Mouse (Mus musculus) cerebellum, adult 8-10 months (tissue): Measurements from ENCODE around the gene Tm4sf5.
"Not testable (repeated sequence)": the region's sequence is repeated elsewhere in the genome, so short reads cannot be mapped to it uniquely, and the experiment has no call there.

Experiments used
- DNase-seq: peaks from one replicate; pipeline ENCODE4 v3.0.0; 2022

The Tm4sf5 gene

GRCm38 (mm10) chr11:70511242-70511641 is 6.2 kb downstream of the Tm4sf5 start:
- no peak for DNase-seq

- no peak for DNase-seq
Observed at GRCm38 (mm10) chr11:70511825-70512224, 6.8 kb downstream of the Tm4sf5 start.

GRCm38 (mm10) chr11:70512709-70513342 is 7.8 kb downstream of the Tm4sf5 start:
- no peak for DNase-seq

GRCm38 (mm10) chr11:70513520-70513919 is 8.5 kb downstream of the Tm4sf5 start:
- no peak for DNase-seq

GRCm38 (mm10) chr11:70514288-70514687 is 9.2 kb downstream of the Tm4sf5 start, which contains the start of gene Vmo1:
TSS of gene Vmo1 (minus strand) at chr11:70514616.
- DNase-seq = no peak

GRCm38 (mm10) chr11:70516352-70516751 is 11.3 kb downstream of the Tm4sf5 start:
- DNase-seq = peak; percentile 40

GRCm38 (mm10) chr11:70518436-70518835 is 13.4 kb downstream of the Tm4sf5 start:
- DNase-seq = no peak

- DNase-seq = no peak
Observed at GRCm38 (mm10) chr11:70518923-70519322, 13.9 kb downstream of the Tm4sf5 start, which contains the start of gene Gltpd2. TSS of gene Gltpd2 (plus strand) at chr11:70519196.

- DNase-seq = peak; percentile 53
Observed at GRCm38 (mm10) chr11:70520178-70520769, 15.2 kb downstream of the Tm4sf5 start.

GRCm38 (mm10) chr11:70523306-70523989 is 18.4 kb downstream of the Tm4sf5 start:
- not testable (repeated sequence) for DNase-seq

- DNase-seq = no peak
Observed at GRCm38 (mm10) chr11:70524782-70525181, 19.7 kb downstream of the Tm4sf5 start.

- peak; percentile 88 for DNase-seq
Observed at GRCm38 (mm10) chr11:70525184-70525678, 20.2 kb downstream of the Tm4sf5 start, which contains the start of gene Psmb6. TSS of gene Psmb6 (plus strand) at chr11:70525367.

GRCm38 (mm10) chr11:70525726-70526125 is 20.7 kb downstream of the Tm4sf5 start:
- no peak for DNase-seq

GRCm38 (mm10) chr11:70526211-70526610 is 21.2 kb downstream of the Tm4sf5 start:
- DNase-seq = no peak

GRCm38 (mm10) chr11:70528610-70529009 is 23.6 kb downstream of the Tm4sf5 start:
- DNase-seq = no peak

- not testable (repeated sequence) for DNase-seq
Observed at GRCm38 (mm10) chr11:70531065-70531464, 26.0 kb downstream of the Tm4sf5 start.

GRCm38 (mm10) chr11:70532839-70533238 is 27.8 kb downstream of the Tm4sf5 start, which contains the start of gene Gm40193:
TSS of gene Gm40193 (minus strand) at chr11:70532939.
- DNase-seq = no peak

GRCm38 (mm10) chr11:70539423-70539822 is 34.4 kb downstream of the Tm4sf5 start:
- no peak for DNase-seq

GRCm38 (mm10) chr11:70539877-70540587 is 35.0 kb downstream of the Tm4sf5 start, which contains the start of gene Pld2:
TSS of gene Pld2 (plus strand) at chr11:70540064.
- no peak for DNase-seq

GRCm38 (mm10) chr11:70540928-70541327 is 35.9 kb downstream of the Tm4sf5 start:
- DNase-seq = no peak

- no peak for DNase-seq
Observed at GRCm38 (mm10) chr11:70541415-70541814, 36.4 kb downstream of the Tm4sf5 start.

- DNase-seq = no peak
Observed at GRCm38 (mm10) chr11:70544496-70544895, 39.5 kb downstream of the Tm4sf5 start.

GRCm38 (mm10) chr11:70551526-70551925 is 46.5 kb downstream of the Tm4sf5 start:
- DNase-seq = no peak
